Mouse (Mus musculus) frontal cortex, adult (tissue): ENCODE measurements around the gene Vmn1r174.
"Not testable (repeated sequence)": the region's sequence is repeated elsewhere in the genome, so short reads cannot be mapped to it uniquely, and the experiment has no call there.

Experiments
- ATAC-seq: cut with Nextera tagmentation; 2 replicates; pipeline ENCODE4 v1.9.2; 2017; ENCODE audit warnings: mild to moderate bottlenecking, moderate library complexity, mixed read lengths; ENCODE audit not compliant: low TSS enrichment

Gene Vmn1r174

GRCm38 (mm10) chr7:23751970-23752369 is at the start of gene Vmn1r174:
Vmn1r174 (plus strand) TSS chr7:23752270.
- ATAC-seq = not testable (repeated sequence)

DNA sequence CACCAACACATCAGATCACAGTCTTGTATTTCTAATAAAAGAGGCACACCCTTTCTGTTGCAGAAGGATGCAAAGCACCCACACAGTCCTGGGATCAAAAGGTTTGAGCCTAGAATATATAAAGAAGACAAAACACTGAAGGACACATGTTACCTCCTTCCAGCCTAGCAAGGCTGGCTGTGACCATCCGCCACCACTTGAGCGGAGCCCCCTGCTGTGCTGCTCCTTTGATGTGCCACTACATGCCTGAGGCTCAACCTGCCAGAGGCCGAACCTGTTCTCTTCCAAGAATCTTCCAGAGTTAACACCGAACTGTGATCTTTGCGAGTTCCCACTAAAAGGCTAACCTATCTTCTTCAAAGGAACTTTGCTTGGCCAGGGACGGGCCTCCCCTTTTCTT is 32.5 kb downstream of the Vmn1r174 start:
- ATAC-seq = no peak

DNA sequence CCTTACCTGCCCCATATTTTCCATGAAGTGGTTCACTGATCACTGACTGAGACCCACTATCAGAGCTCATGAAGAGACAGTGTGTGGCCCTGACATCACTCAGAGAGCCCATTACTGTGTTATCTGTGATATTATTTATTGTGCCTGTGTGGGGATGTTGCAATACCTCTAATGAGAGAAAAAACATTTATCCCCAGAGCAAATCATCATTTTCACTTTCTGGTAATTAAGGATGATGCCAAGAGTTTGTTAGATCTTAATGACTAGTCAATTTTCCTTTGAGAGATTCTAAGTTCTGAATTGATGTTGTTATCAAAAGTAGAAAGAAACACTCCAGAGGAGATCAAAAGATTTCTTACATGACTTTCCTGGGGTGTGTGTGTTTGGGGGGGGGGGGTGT is 58.5 kb downstream of the Vmn1r174 start, which contains the start of gene Vmn1r175:
TSS of gene Vmn1r175 (minus strand) at position 101 of the 400 bp plus-strand sequence.
- ATAC-seq = not testable (repeated sequence)
